Mouse (Mus musculus): ENCODE results near the gene Bhlhe23. TPM values are rescaled to one million over a fixed set of nuclear protein-coding genes. Genes with fewer than 3 reads are reported as not detected.
A peak's percentile ranks its signal among the peaks of the same experiment; 100 is the strongest.

Gene Bhlhe23
- polyA plus RNA-seq, 1 experiment from 2014 or later, result 0.36 TPM

DNA sequence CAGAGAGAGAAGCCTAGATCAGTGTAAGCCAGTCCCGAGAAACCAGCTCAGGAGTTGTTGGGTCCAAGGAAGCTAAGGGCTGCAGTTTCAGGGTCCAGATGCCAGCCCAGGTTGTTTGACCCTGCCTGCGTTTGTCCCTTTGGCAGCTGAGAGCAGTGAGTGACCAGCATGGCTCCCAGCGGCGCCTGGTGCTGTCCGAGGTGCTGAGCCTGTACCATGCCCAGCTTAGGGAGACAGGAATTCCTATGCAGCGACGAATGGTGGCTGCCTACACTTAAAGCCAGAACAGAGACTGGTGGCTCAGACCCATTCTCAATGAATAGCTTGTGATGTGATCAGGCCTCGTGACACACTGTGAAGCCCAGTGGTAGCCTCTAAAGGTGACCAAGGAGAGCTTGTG is 20.8 kb downstream of the Bhlhe23 start:
- no peaks in the 10 kb centered on the region for H3K36me3 ChIP-seq (ENCODE audit: control insufficient read depth, insufficient read depth, low read length)
- no peaks in the 10 kb centered on the region; the same call in 1 of the 2 replicates for H3K27me3 ChIP-seq (replicated peaks; ENCODE audit: control insufficient read depth, insufficient read depth, low read length)
- H3K27ac ChIP-seq (ENCODE audit: low read depth, low read length), result no peak overlapping the region
- no peaks in the 10 kb centered on the region for H3K9me3 ChIP-seq (ENCODE audit: control insufficient read depth, low read length)
- no peak overlapping the region for H3K4me3 ChIP-seq (ENCODE audit: low read length)
- H3K4me2 ChIP-seq (ENCODE audit: low read length), result no peak overlapping the region
- 7% methylated on average over 8 of the region's 8 CpGs for WGBS
- H3K9ac ChIP-seq (ENCODE audit: low read depth, low read length), result no peak overlapping the region
- ATAC-seq, result no peak
- H3K4me1 ChIP-seq (ENCODE audit: control insufficient read depth, insufficient read depth, low read depth, low read length), result peaks cover 6% of the 10 kb centered on the region; the same call in 1 of the 2 replicates

DNA sequence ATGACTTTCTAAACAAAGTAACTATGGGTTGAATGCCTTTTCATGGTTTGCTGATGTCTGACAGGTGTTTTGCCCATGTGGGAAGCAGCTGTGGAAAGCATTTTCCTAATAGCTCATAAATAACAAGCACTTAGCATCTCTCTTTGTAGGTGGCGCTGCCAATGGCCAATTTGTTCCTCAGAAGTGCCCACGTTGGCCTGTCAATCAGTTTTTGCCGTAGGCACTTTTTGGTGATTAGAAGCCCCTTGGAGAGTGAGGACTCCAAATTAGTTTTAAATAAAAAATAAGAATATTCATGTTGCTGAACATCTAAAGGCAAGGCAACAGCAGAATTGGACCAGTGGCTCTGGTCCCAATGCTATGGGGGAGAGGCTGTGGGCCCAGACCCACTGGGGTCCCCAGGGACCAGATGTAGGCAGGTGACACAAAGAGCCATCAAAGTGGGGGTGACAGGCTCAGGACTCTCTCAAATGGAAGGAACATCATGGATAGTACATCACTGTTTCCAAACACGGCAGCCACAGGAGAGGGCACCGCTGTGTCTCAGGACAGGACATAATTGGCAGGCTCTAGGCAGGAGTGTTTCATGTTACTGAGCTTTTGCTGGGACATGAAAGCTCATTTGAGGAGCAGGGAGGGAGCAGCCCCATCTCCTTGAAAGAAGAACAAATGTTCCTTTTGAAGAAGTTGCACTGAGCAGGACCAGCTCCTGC is 21.6 kb downstream of the Bhlhe23 start:
- no peaks in the 10 kb centered on the region for H3K9me3 ChIP-seq (ENCODE audit: control insufficient read depth, low read length)
- WGBS, result 47% methylated on average over 5 of the region's 5 CpGs
- H3K4me3 ChIP-seq (ENCODE audit: low read length), result no peak overlapping the region
- H3K27ac ChIP-seq (ENCODE audit: low read depth, low read length), result no peak overlapping the region
- H3K27me3 ChIP-seq (replicated peaks; ENCODE audit: control insufficient read depth, insufficient read depth, low read length), result no peaks in the 10 kb centered on the region; the same call in 1 of the 2 replicates
- H3K36me3 ChIP-seq (ENCODE audit: control insufficient read depth, insufficient read depth, low read length), result no peaks in the 10 kb centered on the region
- ATAC-seq, result no peak
- H3K9ac ChIP-seq (ENCODE audit: low read depth, low read length), result no peak overlapping the region
- no peak overlapping the region for H3K4me2 ChIP-seq (ENCODE audit: low read length)
- peaks cover 6% of the 10 kb centered on the region; the same call in 1 of the 2 replicates for H3K4me1 ChIP-seq (ENCODE audit: control insufficient read depth, insufficient read depth, low read depth, low read length)

DNA sequence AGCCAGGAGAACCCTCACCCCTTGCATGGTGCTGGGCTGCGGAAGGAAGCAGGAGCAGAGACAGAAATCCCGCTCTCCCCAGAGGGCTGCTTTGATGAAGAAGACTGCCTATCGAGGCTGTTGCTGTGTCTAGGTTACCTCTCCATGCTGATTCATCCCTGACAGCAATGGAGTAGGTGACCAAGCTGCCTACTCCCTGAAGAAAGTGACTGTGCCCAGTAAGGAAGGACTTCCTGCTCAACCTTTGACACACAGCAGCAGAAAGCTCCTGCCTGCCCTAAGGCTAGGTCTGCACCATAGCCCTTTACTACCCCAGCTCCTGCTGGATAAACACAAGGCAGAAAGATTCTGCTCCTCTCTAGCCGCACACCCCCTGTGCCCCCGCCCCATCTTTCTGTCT is 27.8 kb downstream of the Bhlhe23 start:
- H3K4me2 ChIP-seq (ENCODE audit: low read length), result no peak overlapping the region
- no peak for ATAC-seq
- 57% methylated on average over 5 of the region's 5 CpGs for WGBS
- H3K4me1 ChIP-seq (ENCODE audit: control insufficient read depth, insufficient read depth, low read depth, low read length), result no peaks in the 10 kb centered on the region
- no peak overlapping the region for H3K9ac ChIP-seq (ENCODE audit: low read depth, low read length)
- H3K4me3 ChIP-seq (ENCODE audit: low read length), result no peak overlapping the region
- no peaks in the 10 kb centered on the region for H3K9me3 ChIP-seq (ENCODE audit: control insufficient read depth, low read length)
- H3K36me3 ChIP-seq (ENCODE audit: control insufficient read depth, insufficient read depth, low read length), result no peaks in the 10 kb centered on the region
- H3K27ac ChIP-seq (ENCODE audit: low read depth, low read length), result no peak overlapping the region
- no peaks in the 10 kb centered on the region; the same call in 1 of the 2 replicates for H3K27me3 ChIP-seq (replicated peaks; ENCODE audit: control insufficient read depth, insufficient read depth, low read length)

DNA sequence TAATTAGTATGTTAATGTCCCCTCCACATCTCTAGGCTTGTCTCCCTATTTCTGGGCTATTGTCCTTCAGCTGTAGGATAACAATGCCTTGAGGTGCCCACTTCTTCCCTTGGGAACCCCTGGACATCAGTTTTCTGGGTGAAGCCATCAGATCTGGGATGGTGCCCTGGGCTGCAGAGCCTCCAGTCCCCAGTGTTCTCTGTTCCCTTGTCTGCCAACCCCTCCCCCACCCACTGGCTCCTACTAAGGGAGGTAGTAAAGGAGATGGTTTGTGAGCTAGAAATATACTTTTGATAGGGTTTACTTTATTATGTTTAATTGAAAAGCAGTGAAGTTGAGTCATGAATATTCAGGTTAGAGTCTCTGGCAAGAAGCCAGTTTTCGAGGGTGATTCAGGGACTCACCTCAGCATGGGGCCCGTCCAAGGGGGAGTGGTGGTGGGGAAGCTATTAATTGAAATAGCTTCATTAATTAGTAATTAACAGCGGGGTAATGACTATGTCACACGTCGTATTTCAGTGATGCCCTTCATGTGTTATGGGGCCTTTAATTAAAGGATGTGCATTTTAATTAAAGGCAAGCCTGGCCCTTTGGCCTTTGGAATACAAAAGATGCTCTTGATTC is 30.0 kb downstream of the Bhlhe23 start:
- no peak overlapping the region for H3K27ac ChIP-seq (ENCODE audit: low read depth, low read length)
- H3K4me2 ChIP-seq (ENCODE audit: low read length), result no peak overlapping the region
- WGBS, result 15% methylated on average over 5 of the region's 5 CpGs
- no peaks in the 10 kb centered on the region; the same call in 1 of the 2 replicates for H3K27me3 ChIP-seq (replicated peaks; ENCODE audit: control insufficient read depth, insufficient read depth, low read length)
- no peak for ATAC-seq
- H3K36me3 ChIP-seq (ENCODE audit: control insufficient read depth, insufficient read depth, low read length), result no peaks in the 10 kb centered on the region
- H3K9me3 ChIP-seq (ENCODE audit: control insufficient read depth, low read length), result no peaks in the 10 kb centered on the region
- no peaks in the 10 kb centered on the region for H3K4me1 ChIP-seq (ENCODE audit: control insufficient read depth, insufficient read depth, low read depth, low read length)
- H3K9ac ChIP-seq (ENCODE audit: low read depth, low read length), result no peak overlapping the region
- no peak overlapping the region for H3K4me3 ChIP-seq (ENCODE audit: low read length)

DNA sequence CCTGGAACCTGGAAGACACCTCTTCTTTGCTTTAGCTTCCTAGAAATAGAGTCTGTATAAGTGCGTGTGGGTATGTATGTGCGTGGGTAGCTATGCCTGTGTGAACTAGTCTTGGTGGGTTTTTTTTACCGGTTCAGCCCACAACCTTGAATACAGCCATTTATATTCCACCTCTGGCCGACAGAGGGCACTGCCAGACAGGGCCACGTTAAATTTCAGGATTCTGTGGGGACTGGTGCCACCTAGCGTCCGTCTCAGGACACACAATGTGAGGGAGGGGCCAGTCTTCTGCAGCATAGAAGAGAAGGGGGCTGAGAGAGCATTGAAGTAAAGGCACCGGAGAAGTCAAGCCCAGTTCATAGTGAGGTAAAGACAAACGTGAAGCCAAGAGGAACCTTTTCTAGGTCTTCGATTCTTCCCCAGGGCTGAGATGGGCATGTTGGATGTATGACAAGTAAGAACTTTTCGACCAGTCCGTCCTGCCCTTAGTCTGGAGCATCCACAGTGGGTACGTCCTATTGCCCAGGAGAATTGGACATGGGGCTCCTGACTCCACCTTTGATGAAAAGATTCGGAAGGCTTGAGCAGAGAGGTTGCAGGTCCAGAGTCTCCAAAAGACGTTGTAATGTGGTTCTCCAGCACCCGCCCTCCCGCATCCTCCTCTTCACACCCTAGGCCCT is 31.3 kb downstream of the Bhlhe23 start:
- Histone ChIP-seq H3K4me3 (ENCODE audit: low read length) (no peak overlapping the region), H3K9me3 (ENCODE audit: control insufficient read depth, low read length) (no peaks in the 10 kb centered on the region), H3K36me3 (ENCODE audit: control insufficient read depth, insufficient read depth, low read length) (no peaks in the 10 kb centered on the region), H3K27me3 (replicated peaks; ENCODE audit: control insufficient read depth, insufficient read depth, low read length) (no peaks in the 10 kb centered on the region; the same call in 1 of the 2 replicates), H3K27ac (ENCODE audit: low read depth, low read length) (no peak overlapping the region), H3K4me1 (ENCODE audit: control insufficient read depth, insufficient read depth, low read depth, low read length) (no peaks in the 10 kb centered on the region), H3K9ac (ENCODE audit: low read depth, low read length) (no peak overlapping the region; the same call in 1 of the 2 replicates), H3K4me2 (ENCODE audit: low read length) (no peak overlapping the region)
- WGBS, result 34% methylated on average over 17 of the region's 17 CpGs
- peak; percentile 84 for ATAC-seq

DNA sequence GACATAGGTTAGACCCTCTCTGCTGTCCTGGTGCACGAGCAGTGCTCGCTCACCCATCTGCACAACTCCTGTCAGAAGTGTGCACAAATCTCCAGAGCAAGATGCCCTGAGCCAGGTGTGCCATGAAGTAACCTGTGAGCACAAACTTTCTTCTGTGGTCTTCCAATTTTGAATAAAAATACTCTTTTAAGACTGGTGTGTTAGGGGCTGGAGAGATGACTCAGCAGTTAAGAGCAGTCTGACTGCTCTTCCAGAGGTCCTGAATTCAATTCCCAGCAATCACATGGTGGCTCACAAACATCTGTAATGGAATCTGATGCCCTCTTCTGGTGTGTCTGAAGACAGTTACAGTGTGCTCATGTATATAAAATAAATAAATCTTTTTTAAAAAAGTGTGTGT is 33.4 kb downstream of the Bhlhe23 start:
- Histone ChIP-seq H3K36me3 (ENCODE audit: control insufficient read depth, insufficient read depth, low read length) (no peaks in the 10 kb centered on the region), H3K9ac (ENCODE audit: low read depth, low read length) (no peak overlapping the region), H3K4me3 (ENCODE audit: low read length) (no peak overlapping the region), H3K27ac (ENCODE audit: low read depth, low read length) (no peak overlapping the region), H3K4me1 (ENCODE audit: control insufficient read depth, insufficient read depth, low read depth, low read length) (no peaks in the 10 kb centered on the region), H3K4me2 (ENCODE audit: low read length) (no peak overlapping the region), H3K9me3 (ENCODE audit: control insufficient read depth, low read length) (no peaks in the 10 kb centered on the region), H3K27me3 (replicated peaks; ENCODE audit: control insufficient read depth, insufficient read depth, low read length) (no peaks in the 10 kb centered on the region; the same call in 1 of the 2 replicates)
- WGBS, result 93% methylated on average over 2 of the region's 2 CpGs
- ATAC-seq, result no peak

DNA sequence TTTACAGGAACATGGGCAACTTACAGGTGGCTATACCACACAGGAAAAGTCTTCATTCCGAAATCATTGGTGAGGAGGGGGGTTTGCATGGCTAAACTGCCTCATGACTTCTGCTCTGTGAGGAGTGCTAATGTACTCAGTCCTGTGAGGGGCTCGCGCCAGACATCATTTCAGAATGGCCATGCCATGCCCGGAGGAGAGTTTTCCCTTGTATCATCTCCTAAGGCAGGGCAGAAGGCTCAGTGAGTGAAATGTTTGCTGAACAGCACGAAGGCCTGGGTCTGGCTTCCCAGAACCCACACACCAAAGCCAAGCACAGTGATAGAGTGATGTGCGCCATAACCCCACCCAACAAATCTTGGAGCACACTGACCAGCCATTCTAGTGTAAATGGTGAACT is 33.9 kb downstream of the Bhlhe23 start:
- Histone ChIP-seq H3K9me3 (ENCODE audit: control insufficient read depth, low read length) (no peaks in the 10 kb centered on the region), H3K4me1 (ENCODE audit: control insufficient read depth, insufficient read depth, low read depth, low read length) (no peaks in the 10 kb centered on the region), H3K9ac (ENCODE audit: low read depth, low read length) (no peak overlapping the region), H3K4me3 (ENCODE audit: low read length) (no peak overlapping the region), H3K27me3 (replicated peaks; ENCODE audit: control insufficient read depth, insufficient read depth, low read length) (no peaks in the 10 kb centered on the region), H3K36me3 (ENCODE audit: control insufficient read depth, insufficient read depth, low read length) (no peaks in the 10 kb centered on the region), H3K4me2 (ENCODE audit: low read length) (no peak overlapping the region), H3K27ac (ENCODE audit: low read depth, low read length) (no peak overlapping the region)
- 82% methylated on average over 6 of the region's 6 CpGs for WGBS
- no peak for ATAC-seq

DNA sequence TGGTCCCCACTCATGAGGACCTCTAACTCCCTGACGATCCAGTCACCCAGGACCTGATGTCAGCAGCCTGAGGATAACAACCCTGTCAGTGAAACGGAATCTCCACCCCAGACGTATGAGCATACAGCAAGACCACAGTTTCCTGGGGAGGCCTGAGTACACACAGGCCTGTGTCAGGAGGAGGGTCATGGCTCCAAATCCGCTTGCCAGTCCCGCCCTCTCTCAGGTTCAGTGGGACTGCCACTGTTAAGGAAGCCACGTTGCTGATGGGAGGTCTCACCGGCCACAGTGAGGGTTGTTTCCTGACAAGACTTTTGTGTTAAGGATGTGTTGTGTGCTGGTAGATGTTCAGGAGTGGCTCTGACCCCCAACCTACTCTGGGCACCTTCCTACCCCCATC is 35.3 kb downstream of the Bhlhe23 start:
- Histone ChIP-seq H3K9ac (ENCODE audit: low read depth, low read length) (no peak overlapping the region), H3K4me1 (ENCODE audit: control insufficient read depth, insufficient read depth, low read depth, low read length) (no peaks in the 10 kb centered on the region), H3K9me3 (ENCODE audit: control insufficient read depth, low read length) (no peaks in the 10 kb centered on the region), H3K4me2 (ENCODE audit: low read length) (no peak overlapping the region), H3K36me3 (ENCODE audit: control insufficient read depth, insufficient read depth, low read length) (no peaks in the 10 kb centered on the region), H3K27ac (ENCODE audit: low read depth, low read length) (no peak overlapping the region), H3K27me3 (replicated peaks; ENCODE audit: control insufficient read depth, insufficient read depth, low read length) (no peaks in the 10 kb centered on the region), H3K4me3 (ENCODE audit: low read length) (no peak overlapping the region)
- ATAC-seq, result no peak
- WGBS, result 74% methylated on average over 7 of the region's 7 CpGs

DNA sequence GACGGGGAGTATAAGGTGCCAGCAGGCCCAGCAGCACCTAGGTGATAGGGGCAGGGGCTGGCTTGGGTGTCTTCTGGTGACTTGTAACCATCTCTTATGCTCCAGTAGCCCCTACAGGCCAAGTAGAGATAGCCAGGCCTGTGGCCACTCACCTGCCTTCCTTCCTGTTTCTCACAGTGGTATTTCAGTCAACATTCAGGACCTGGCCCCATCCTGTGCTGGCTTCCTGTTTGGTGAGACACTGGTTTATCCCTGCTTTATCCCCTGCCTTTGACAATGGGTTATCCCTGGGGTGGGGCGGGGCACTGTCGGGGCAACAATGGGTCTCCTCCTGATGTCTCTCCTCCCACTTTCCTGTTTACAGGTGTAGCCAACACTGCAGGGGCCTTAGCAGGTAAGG is 36.4 kb downstream of the Bhlhe23 start:
- Histone ChIP-seq H3K27ac (ENCODE audit: low read depth, low read length) (no peak overlapping the region), H3K9me3 (ENCODE audit: control insufficient read depth, low read length) (no peaks in the 10 kb centered on the region), H3K27me3 (replicated peaks; ENCODE audit: control insufficient read depth, insufficient read depth, low read length) (no peaks in the 10 kb centered on the region), H3K4me2 (ENCODE audit: low read length) (no peak overlapping the region), H3K4me3 (ENCODE audit: low read length) (no peak overlapping the region), H3K4me1 (ENCODE audit: control insufficient read depth, insufficient read depth, low read depth, low read length) (no peaks in the 10 kb centered on the region), H3K9ac (ENCODE audit: low read depth, low read length) (no peak overlapping the region), H3K36me3 (ENCODE audit: control insufficient read depth, insufficient read depth, low read length) (no peaks in the 10 kb centered on the region)
- no peak for ATAC-seq
- 34% methylated on average over 3 of the region's 3 CpGs for WGBS
